Mouse (Mus musculus): ENCODE measurements around the gene Snd1.

The Snd1 gene

DNA sequence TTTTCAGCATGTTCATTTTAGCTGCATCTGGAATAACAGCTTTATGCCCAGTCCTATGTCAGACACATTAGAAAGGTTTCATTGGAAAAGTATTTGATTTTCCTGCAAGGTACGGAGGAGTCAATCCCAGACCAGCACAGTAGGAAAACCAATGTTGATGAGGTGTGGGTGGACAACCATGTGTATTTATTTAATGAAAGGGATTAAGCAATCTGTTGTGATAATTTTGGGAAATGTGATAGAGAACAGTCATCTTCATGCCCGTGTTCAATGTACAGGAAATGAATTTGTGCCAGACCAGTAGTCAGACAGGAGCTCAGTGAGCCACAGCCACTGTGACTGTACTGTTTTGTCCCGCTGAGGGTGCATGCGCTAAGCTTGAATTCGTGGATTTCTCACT lies 212.8 kb downstream of the Snd1 start:
- intact Hi-C loops (cut with DNase I) = no loop called here

DNA sequence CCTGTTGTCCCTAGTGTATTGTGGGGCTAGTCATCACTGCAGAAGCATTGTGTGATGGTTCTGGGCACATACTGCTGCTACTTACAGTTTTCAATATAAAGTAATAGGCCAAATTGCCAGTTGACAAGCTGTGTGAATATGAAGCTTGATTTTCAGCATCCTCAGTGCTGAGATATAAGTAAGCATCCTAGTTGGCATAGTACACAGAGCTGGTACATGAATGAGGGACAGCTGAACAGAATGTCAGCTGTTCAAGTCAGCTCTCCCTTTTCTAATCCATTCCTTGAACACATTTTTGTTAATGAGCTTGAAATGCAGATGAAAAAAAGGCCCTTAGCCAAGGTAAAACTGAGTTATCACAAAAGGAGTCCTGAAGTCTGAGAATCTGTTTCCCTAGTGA lies 217.7 kb downstream of the Snd1 start:
- intact Hi-C loops (cut with DNase I) = no loop called here

GRCm38 (mm10) chr6:28697214-28697613 lies 222.3 kb downstream of the Snd1 start:
- intact Hi-C loops (cut with DNase I) = loop anchor here (1.0 kb wide), 1 partner anchor 15 kb away; no protein-coding TSS in a partner anchor

GRCm38 (mm10) chr6:28704612-28705011 lies 229.7 kb downstream of the Snd1 start:
- intact Hi-C loops (cut with DNase I) = no loop called here

DNA sequence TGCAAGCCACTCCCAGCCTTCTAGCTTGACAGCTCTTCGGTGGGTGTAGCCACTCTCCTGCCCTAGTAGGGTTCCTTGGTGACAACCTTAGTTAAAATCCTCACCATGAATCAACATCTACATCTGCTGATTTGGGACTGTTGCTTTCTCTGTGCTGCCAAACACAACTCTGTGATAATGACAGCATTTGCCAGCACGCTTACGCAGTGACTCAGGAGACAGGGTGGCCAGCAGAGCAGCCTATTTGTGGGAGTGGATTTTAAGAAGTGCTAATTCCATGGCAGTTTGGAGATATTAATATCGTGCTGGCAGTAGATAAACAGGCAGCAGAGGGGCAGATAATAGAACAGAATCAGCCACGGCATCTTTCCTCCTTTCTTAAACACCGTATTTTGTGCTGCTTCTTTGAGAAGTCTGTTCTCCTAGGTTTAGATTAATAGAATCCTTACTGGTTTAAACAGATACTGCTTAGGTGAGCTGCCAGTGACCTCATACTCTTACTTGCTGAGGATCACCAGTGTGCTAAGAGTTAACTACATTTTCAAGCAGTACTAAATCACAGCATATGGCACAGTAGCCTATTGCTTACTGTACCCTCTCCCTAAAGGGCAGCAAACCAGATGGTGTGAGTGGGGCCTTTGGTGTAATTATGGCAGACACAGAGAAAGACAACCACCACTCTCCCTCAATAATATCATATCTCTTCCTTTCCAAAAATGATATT lies 230.6 kb downstream of the Snd1 start:
- intact Hi-C loops (cut with DNase I) = no loop called here

- intact Hi-C loops (cut with DNase I) = no loop called here
Observed at GRCm38 (mm10) chr6:28706108-28706975, 231.4 kb downstream of the Snd1 start.

DNA sequence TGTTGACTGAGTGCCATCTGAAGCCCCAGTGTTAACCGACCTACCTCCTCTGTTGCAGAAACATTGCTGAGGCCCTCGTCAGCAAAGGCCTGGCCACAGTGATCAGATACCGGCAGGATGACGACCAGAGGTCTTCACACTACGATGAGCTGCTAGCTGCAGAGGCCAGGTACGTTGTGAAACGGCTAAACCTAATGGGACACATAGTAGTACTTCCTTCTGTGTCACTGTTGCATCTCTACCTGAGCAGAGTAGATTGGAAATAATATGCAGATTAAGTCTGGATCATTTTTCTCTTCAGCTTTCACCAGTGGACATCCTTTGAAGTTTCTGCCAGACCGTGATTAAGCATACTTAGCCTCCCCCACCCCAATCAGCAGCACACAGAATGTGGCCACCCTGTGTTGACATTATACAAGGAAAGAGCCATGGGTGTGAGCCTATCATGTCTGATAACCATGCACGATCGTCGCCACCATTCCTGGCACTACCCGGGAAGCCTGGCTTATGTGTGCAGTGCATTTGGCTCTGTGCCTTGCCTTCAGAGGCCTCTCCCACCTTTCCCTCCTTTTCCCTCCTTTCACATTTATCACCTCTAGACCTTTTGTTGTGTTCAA lies 232.1 kb downstream of the Snd1 start:
- intact Hi-C loops (cut with DNase I) = no loop called here

DNA sequence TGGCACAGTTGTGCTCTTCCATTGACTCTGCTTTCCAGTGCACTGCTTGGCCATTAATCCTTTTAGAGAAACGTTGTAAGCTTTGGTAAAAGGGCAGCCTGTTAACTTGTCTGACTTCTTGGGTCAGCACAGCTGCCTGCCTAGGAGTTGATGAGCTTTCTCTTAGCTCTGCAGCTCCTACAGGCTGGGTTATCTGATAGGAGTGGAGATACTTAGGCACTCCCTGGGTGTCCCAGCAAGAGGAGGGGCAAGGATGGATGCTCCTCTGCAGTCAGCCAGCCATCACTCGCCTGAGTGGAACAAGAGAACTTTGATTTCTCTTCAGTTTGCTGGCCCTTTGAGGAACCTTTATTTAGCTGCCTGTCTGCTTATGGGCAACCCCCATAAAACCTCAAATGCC lies 235.1 kb downstream of the Snd1 start:
- intact Hi-C loops (cut with DNase I) = no loop called here

- intact Hi-C loops (cut with DNase I) = no loop called here
Observed at GRCm38 (mm10) chr6:28717203-28717844, 242.4 kb downstream of the Snd1 start.

DNA sequence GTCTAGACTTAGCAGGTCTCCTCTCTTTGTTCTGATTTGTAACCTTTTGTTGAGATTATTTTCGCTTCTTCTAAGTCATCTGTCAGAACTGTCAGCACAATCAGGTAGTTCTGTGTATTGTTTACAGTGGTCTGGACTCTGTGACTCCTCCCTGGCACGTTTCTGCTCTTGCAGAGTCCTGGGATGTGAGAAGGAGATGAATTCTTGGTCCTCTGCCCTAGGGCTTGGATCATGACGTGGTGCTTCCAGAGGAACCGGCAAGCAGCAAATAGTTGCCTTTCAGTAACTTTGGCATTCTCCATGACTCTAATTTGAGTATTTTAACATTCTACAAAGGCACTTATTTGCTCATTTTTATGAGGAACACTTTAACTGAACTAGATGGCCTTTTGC lies 242.9 kb downstream of the Snd1 start:
- intact Hi-C loops (cut with DNase I) = no loop called here

- intact Hi-C loops (cut with DNase I) = no loop called here
Observed at GRCm38 (mm10) chr6:28720391-28721171, 245.6 kb downstream of the Snd1 start.

DNA sequence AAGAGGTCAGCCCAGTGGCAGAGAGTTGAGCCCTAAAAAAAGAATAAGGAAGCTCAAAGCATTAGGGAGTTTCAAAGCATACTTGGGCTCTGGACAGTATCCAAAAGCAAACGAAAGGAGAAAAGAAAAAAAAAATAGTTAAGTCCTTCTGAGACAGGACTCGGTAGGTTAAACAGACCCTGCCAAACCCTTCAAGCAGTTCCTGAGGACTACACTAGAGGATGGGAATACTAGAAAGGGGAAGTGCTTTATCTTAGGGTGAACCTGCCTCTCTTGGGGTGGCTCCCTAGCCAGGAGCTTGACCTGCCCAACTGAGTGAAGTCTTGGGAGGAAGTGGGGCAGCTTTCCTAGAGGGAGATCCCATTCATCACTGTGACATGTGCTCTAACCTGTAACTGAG lies 248.1 kb downstream of the Snd1 start:
- intact Hi-C loops (cut with DNase I) = no loop called here

DNA sequence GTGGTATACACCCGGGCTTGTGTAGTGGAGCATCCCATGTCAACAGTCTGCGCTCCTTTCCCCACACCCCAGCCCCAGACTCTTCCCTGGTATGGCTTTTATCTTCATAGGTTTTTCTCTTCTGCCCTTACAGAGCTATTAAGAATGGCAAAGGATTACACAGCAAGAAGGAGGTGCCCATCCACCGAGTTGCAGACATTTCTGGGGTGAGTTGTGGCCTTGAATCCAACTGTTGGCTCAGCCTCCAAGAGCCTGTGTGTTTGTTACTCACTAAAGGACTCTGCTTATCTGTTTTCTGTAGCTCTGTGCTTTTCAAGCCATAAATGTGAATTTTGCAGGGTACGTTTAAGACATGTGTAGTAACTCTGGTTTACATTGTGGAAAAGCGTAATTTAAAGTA lies 249.8 kb downstream of the Snd1 start:
- intact Hi-C loops (cut with DNase I) = no loop called here

- intact Hi-C loops (cut with DNase I) = no loop called here
Observed at GRCm38 (mm10) chr6:28729236-28729635, 254.3 kb downstream of the Snd1 start.

DNA sequence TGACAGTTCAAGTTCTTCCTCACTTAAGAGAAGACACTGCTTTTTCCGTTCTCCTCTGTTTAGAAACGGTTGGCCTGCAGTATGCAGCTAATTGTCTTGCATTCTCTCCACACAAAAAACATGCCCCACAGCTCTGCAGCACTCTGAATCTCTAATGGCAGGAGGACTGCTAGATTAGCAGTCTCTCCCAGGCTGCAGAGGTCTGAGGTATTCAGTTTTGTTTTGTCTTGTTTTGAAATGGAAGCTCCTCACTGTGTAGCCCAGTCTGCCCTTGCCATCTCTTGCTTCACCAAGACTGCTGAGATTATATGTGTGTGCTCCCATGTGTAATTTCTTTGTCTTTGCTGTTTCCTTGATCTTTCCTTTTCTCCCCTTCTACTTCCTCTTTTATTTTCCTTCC lies 254.7 kb downstream of the Snd1 start:
- intact Hi-C loops (cut with DNase I) = no loop called here

- intact Hi-C loops (cut with DNase I) = no loop called here
Observed at GRCm38 (mm10) chr6:28731246-28731645, 256.3 kb downstream of the Snd1 start.

DNA sequence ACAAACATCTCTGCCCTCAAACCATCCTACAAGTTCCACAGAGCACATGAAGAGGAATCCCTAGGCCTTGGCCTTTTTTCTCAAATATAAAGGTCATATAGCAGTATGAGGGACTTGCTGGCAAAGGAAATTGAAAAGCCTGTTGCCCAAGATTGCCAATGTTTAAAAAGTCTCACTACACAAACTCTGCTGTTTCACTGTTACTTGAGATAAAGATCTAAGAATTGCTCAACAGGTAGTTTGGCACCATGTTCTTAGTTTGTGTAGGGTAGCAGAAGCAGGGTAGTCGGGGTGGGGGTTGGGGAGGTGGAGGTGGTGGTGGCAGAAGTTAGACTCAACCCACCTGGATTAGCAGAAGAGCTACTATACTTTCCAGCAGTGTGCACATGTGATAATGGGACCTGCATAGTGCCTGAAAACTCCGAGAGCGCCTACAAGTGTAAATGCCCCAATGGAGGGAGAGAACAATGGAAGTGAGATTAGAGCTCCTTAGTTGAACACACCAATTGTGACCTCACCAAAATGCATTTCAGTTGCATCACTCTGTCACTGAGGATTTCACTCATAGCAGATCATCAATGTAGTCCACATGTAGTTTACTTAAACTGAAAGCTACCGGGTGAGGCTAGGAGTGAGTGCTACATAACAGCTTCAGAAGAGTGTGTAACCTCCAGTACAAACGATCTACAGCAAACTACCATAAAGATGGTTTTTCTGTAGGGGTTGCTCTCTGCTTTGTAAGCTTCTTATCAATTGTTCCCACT lies 259.1 kb downstream of the Snd1 start:
- intact Hi-C loops (cut with DNase I) = no loop called here

GRCm38 (mm10) chr6:28735116-28735515 lies 260.2 kb downstream of the Snd1 start:
- intact Hi-C loops (cut with DNase I) = no loop called here

DNA sequence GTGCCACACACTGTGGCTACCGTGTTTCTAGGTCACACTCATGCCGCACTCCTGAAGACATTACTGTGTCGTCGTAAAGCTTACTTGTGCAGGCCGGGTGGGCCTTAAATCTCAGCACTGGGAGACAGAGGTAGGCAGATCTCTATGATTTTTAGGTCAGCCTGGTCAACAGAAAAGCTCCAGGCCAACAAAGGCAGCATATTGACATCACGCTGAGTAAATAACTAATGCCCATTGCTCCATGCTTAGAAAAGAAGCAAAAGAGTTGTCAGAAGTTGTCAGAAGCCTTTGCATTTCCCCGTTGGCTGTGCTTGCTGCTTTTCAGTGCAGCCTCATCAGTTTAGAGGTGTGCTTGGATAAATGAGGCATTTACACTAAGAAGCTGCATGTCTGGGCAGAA lies 261.7 kb downstream of the Snd1 start:
- intact Hi-C loops (cut with DNase I) = no loop called here

GRCm38 (mm10) chr6:28737601-28738000 lies 262.7 kb downstream of the Snd1 start:
- intact Hi-C loops (cut with DNase I) = no loop called here
